Mouse (Mus musculus) forebrain, embryonic 14.5 days (tissue): Measurements from ENCODE around the gene Mcat. TPM values are rescaled to one million over a fixed set of nuclear protein-coding genes. Genes with fewer than 3 reads are reported as not detected.

Source experiments
- ATAC-seq: fragments of 200-750 bp; cut with Nextera tagmentation; 2 replicates; pipeline ENCODE4 v1.8.0; 2017; ENCODE audit warnings: mild to moderate bottlenecking, moderate library complexity
- DNase-seq: peaks from one replicate; pipeline ENCODE4 v3.0.0-alpha.2; 2015; ENCODE audit warnings: low spot score
- H3K27ac ChIP-seq: fragments of 300-500 bp; sonication (generic); 2 replicates; pipeline ENCODE4 v1.5.1; 2014; ENCODE audit warnings: low read depth, mild to moderate bottlenecking, control low read depth, low read length, moderate library complexity
- H3K27me3 ChIP-seq: fragments of 300-500 bp; sonication (generic); replicated peaks from 2 replicates; pipeline ENCODE4 v1.6.1; 2014; ENCODE audit warnings: low read length, control low read depth, mixed read lengths; ENCODE audit not compliant: control insufficient read depth, insufficient read depth
- H3K36me3 ChIP-seq: fragments of 300-500 bp; sonication (generic); 2 replicates; pipeline ENCODE4 v1.6.1; 2014; ENCODE audit warnings: low read length, control low read depth; ENCODE audit not compliant: control insufficient read depth, insufficient read depth
- H3K4me1 ChIP-seq: fragments of 300-500 bp; sonication (generic); 2 replicates; pipeline ENCODE4 v1.6.1; 2014; ENCODE audit warnings: antibody characterized with exemption, low read length, control low read depth; ENCODE audit not compliant: control insufficient read depth, insufficient read depth
- H3K4me2 ChIP-seq: fragments of 300-500 bp; sonication (generic); 2 replicates; pipeline ENCODE4 v1.6.1; 2014; ENCODE audit warnings: mild to moderate bottlenecking, control low read depth, low read length
- H3K4me3 ChIP-seq: fragments of 300-500 bp; sonication (generic); 2 replicates; pipeline ENCODE4 v1.5.1; 2014; ENCODE audit warnings: low read depth, low read length, control low read depth
- H3K9ac ChIP-seq: fragments of 300-500 bp; sonication (generic); 2 replicates; pipeline ENCODE4 v1.6.1; 2014; ENCODE audit warnings: mild to moderate bottlenecking, low read length, control low read depth, moderate library complexity
- H3K9me3 ChIP-seq: fragments of 300-500 bp; sonication (generic); replicated peaks from 2 replicates; pipeline ENCODE4 v1.6.1; 2016; ENCODE audit warnings: low read length, control low read depth, mixed read lengths; ENCODE audit not compliant: control insufficient read depth
- WGBS: fragments of 180-500 bp; shearing (Covaris S2); extraction: QIAGEN DNeasy Blood & Tissue Kit; methylation state at CpG from one replicate; pipeline ENCODE4 v1.1.7; 2014; 5-methylcytosine and 5-hydroxymethylcytosine counted together
- polyA plus RNA-seq: library from polyadenylated mRNA; unstranded; fragments of >200 nt; fragmentation: Nextera tagmentation; extraction: Ambion mirVana; gene quantifications from 2 replicates; pipeline ENCODE4 v1.2.1, GENCODE M21; 2014

The Mcat gene
- 38.1 and 40.1 TPM in 2 replicates for polyA plus RNA-seq

DNA sequence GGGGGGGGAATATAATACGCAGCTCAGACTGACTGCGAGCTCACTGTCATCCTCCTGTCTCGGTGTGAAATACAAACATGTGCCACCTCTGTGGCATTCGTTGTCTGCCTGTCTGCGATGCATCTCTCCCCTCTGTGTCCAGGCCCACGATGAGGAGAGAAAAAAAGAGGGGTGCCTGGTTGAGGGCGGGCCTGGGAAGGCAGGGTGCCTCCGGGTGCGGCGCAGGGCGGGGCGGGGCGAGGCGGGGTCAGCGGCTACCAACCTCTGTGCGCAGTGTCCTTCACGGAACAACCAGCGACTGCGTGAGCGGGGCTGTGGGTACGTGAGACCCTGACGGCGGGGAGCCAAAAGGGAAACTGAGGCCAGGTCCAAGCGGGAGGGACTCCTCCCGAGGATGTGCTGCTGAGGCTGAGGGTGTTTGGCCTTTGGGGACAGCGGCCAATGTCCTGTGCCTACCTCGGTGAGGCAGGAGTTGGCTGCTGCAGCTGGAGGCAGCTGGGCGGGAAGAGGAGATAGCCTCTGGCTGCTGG lies at the start of gene Mcat, which contains the start of gene Tspo:
Gene Mcat (minus strand): TSS at position 461 of the 530 bp plus-strand sequence.
Gene Tspo (plus strand): TSS at position 266 of the 530 bp plus-strand sequence.
- peak within 1 kb of the TSS; percentile 56 for H3K9ac ChIP-seq
- WGBS: under 1% methylated on average over 27 of the region's 28 CpGs

DNA sequence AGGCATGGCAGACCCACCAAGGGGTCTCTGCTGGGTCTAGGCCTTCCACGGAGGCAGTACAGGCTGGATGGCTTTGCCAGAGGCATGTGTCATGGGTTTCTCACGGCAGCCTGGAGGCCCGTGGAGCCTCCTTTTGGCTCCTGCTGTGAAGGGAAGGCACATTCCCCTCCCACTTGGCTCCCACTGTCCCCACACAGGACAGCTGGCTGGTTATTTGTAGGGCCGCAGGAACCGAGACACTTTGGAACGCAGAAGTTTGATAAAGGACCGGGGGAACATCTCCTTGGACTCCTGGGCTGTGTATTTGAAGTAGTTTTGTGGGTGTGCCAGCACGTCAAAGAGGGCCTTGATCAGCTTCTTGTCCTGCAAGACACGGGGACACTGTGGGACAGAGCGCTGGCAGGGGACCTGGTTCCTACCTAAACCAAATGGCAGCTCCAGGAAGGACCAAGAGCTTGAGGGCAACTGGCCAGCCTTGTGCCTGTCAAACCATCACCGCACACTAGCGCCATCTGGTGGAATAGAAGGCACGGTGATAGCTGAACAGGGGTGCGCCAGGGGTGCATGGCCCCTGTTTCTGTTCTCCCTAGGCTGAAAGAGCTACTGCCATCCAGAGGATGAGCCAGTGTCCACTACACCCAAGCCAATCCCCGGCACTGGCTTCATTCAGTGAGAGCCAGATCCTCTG lies 43.7 kb upstream of the Mcat start:
- WGBS: 51% methylated on average over 15 of the region's 15 CpGs
- Histone ChIP-seq H3K9ac (no peak overlapping the region), H3K36me3 (peaks cover 6% of the 10 kb centered on the region; the same call in 1 of the 2 replicates), H3K27me3 (no peaks in the 10 kb centered on the region), H3K9me3 (no peaks in the 10 kb centered on the region), H3K4me3 (no peak overlapping the region), H3K4me2 (no peak overlapping the region), H3K27ac (no peak overlapping the region), H3K4me1 (no peaks in the 10 kb centered on the region)
- peak; percentile 70 for DNase-seq
- ATAC-seq: no peak

More for the DNA sequence above, at the start of gene Mcat, which contains the start of gene Tspo:
- H3K27ac ChIP-seq: no peak within 1 kb of the TSS
- H3K4me3 ChIP-seq: peak within 1 kb of the TSS; percentile 31
- DNase-seq: no peak
- peak; percentile 56 for ATAC-seq
- H3K36me3 ChIP-seq: no peaks in the 10 kb centered on the region
- no peaks in the 10 kb centered on the region for H3K27me3 ChIP-seq
- peak within 1 kb of the TSS; percentile 87 for H3K4me2 ChIP-seq
- H3K9me3 ChIP-seq: no peaks in the 10 kb centered on the region
- peaks cover 12% of the 10 kb centered on the region for H3K4me1 ChIP-seq

DNA sequence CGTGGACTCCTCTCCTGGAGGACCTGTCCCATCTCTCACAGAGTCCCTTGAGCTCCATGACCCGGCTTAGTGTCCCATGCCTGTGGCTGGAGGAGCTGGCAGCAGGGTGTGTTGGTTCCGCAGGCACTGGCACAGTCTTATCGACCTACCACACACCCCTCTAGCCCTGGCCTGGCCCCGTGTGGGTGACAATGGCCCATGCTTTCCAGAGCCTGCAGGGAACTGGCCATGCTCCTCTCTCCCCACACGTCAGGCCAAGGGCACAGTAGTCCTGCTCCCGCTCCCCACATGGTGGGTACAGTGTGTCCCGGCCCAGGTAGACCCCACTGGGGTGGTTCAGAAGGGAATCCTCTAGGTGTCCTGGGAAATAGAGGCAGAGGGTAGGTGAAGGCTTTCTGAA lies 43.1 kb upstream of the Mcat start:
- H3K9ac ChIP-seq: no peak overlapping the region
- H3K4me2 ChIP-seq: no peak overlapping the region
- no peaks in the 10 kb centered on the region for H3K36me3 ChIP-seq
- ATAC-seq (no peak), DNase-seq (no peak)
- 90% methylated on average over 8 of the region's 8 CpGs for whole genome bisulfite sequencing
- H3K27me3 ChIP-seq: no peaks in the 10 kb centered on the region
- H3K4me3 ChIP-seq: no peak overlapping the region
- no peaks in the 10 kb centered on the region for H3K4me1 ChIP-seq
- H3K9me3 ChIP-seq: no peaks in the 10 kb centered on the region
- H3K27ac ChIP-seq: no peak overlapping the region

DNA sequence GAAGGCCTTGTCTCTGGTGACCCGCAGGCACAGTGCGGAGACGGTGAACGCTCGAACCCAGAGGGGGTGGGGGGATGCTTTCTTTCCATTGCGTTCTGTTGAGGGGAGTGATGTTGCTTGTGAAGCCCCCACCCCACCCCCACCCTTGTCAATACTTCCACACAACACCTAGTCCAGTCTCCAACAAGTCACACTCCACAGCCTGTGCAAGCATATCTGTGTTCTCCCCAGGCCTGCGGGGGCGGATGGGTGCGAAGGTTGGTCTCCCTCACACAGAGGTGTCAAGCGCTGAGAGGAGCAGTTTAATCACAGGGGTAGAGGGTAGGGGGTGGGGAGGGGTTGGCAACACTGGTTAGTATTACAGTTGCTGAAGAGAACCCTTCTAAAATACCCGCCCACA lies 42.6 kb upstream of the Mcat start:
- ATAC-seq (no peak), DNase-seq (no peak)
- Histone ChIP-seq H3K36me3 (no peaks in the 10 kb centered on the region), H3K4me1 (no peaks in the 10 kb centered on the region), H3K9me3 (no peaks in the 10 kb centered on the region), H3K27me3 (no peaks in the 10 kb centered on the region), H3K9ac (no peak overlapping the region), H3K4me2 (no peak overlapping the region), H3K27ac (no peak overlapping the region), H3K4me3 (no peak overlapping the region)
- WGBS: 95% methylated on average over 11 of the region's 11 CpGs

DNA sequence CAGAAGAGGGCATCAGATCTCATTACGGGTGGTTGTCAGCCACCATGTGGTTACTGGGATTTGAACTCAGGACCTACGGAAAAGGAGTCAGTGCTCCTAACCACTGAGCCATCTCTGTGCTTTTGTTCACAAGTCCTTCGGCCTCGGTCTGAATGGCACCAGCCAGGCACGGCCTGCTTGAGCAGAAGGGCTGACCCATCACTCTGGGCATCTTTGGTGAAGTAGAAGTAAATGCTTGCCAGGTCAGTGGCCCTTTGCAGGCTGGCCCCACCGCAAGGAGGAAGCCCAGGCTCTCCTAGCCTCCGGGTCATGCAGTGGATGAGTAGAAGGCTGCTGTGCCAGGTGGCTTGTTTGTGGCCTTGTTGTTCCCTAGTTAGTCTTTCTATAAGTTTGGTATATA lies 39.8 kb upstream of the Mcat start:
- H3K27me3 ChIP-seq: no peaks in the 10 kb centered on the region
- H3K4me1 ChIP-seq: no peaks in the 10 kb centered on the region
- 94% methylated on average over 7 of the region's 7 CpGs for WGBS
- no peaks in the 10 kb centered on the region for H3K9me3 ChIP-seq
- H3K36me3 ChIP-seq: no peaks in the 10 kb centered on the region
- H3K9ac ChIP-seq: no peak overlapping the region
- ATAC-seq (no peak), DNase-seq (no peak)
- H3K4me2 ChIP-seq: no peak overlapping the region
- H3K27ac ChIP-seq: no peak overlapping the region
- no peak overlapping the region for H3K4me3 ChIP-seq

DNA sequence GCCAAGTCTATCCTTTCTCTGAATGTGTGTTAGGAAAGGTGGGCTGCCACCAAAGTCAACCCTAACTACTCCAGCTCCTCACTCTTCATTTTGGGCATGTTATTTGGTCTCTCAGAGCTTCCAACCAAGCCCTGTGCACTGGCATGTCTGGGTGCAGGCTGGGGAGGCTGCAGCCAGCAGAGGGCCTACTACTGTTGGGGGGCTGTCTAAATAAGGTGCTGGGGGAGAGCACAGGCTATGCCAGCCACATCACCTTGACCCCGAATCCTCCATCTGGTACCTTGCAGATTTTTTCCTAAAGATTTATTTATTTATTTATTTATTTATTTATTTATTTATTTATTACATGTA lies 39.4 kb upstream of the Mcat start:
- no peak for ATAC-seq
- Histone ChIP-seq H3K36me3 (no peaks in the 10 kb centered on the region), H3K27me3 (no peaks in the 10 kb centered on the region), H3K4me3 (no peak overlapping the region), H3K27ac (no peak overlapping the region), H3K4me1 (no peaks in the 10 kb centered on the region), H3K9ac (no peak overlapping the region), H3K9me3 (no peaks in the 10 kb centered on the region), H3K4me2 (no peak overlapping the region)
- no peak for DNase-seq
- WGBS: 94% methylated on average over 1 of the region's 1 CpGs

DNA sequence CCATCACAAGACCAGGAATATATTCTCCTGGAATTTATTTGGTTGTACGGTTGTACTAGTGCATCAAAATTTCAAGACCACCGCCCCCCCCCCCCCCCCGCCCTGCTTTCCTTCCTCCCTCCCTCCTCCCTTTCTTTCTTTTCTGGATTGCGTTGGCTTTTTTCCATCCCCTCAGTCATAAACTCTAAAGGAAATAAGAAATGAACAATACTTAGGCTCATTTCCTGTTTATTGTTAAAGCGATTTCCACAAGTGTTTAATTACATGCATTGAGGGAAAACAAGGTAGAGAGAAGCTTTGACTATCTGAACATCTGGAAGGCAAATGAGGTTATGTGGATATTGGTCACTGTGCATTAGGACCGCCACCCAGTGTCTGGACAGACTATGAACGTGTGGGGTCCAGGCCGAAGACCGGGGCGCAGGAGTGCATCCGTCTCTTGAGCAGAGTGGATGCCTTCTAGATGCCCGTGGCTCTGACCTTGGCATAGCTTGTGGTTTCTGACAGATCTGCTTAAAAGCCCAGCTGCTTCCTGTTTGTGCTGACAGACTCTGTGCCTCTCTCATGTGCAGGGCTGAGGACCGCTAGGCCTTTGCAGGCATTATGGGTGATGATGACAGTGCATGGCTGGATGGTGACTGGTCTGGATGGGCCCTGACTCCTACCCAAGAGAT lies 38.9 kb upstream of the Mcat start:
- Histone ChIP-seq H3K4me1 (no peaks in the 10 kb centered on the region), H3K36me3 (no peaks in the 10 kb centered on the region), H3K9ac (no peak overlapping the region), H3K27ac (no peak overlapping the region), H3K4me2 (no peak overlapping the region), H3K4me3 (no peak overlapping the region), H3K9me3 (no peaks in the 10 kb centered on the region), H3K27me3 (no peaks in the 10 kb centered on the region)
- 80% methylated on average over 13 of the region's 13 CpGs for WGBS
- DNase-seq (no peak), ATAC-seq (no peak)

DNA sequence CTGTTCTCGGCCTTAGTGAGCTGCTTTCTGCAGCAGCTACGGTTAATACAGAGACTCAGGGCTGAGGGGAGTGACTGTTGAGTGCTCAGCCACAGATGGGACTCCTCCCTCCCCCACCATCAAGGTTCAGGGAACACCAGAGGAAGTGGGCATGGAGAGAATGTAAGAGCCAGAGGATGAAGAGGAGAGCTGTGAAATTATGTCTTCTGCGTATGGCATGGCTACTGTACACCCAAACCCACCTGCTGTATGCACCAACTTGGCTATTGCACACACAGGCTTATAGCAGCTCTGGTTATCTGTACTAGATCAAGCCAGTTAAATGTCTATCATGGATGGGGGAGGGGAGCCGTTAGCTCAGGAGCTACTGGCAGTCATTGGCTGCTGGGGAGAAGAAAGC lies 37.6 kb upstream of the Mcat start:
- WGBS: 75% methylated on average over 4 of the region's 4 CpGs
- Histone ChIP-seq H3K4me1 (no peaks in the 10 kb centered on the region), H3K27me3 (no peaks in the 10 kb centered on the region), H3K36me3 (no peaks in the 10 kb centered on the region), H3K9me3 (no peaks in the 10 kb centered on the region), H3K9ac (no peak overlapping the region), H3K27ac (no peak overlapping the region), H3K4me2 (no peak overlapping the region), H3K4me3 (no peak overlapping the region)
- ATAC-seq (no peak), DNase-seq (no peak)

DNA sequence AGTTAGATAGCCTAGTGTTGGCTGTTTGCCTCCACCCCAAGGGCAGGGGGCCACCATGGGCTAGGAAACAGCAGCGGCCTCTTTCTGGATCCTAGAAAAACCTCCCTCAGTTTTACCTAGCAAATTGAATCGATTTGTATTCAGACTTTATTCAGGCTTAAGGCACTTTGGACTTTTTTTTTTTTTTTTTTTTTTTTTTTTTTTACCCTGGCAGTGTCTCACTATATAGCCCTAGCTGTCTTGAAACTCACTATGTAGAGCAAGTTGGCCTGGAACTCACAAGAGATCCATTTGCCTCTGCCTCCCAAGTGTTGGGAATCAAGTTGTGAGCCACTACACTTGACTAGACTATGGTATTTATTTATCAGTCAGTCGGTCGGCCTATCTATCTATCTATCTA lies 33.2 kb upstream of the Mcat start:
- no peak for ATAC-seq
- WGBS: 90% methylated on average over 4 of the region's 4 CpGs

More for the DNA sequence above, 33.2 kb upstream of the Mcat start:
- Histone ChIP-seq H3K4me1 (peaks cover 12% of the 10 kb centered on the region), H3K4me2 (no peak overlapping the region), H3K27me3 (no peaks in the 10 kb centered on the region), H3K27ac (no peak overlapping the region), H3K36me3 (no peaks in the 10 kb centered on the region), H3K9ac (no peak overlapping the region), H3K9me3 (no peaks in the 10 kb centered on the region), H3K4me3 (no peak overlapping the region)
- DNase-seq: no peak
